Mouse (Mus musculus): ENCODE data around the gene Hist2h4. TPM values are rescaled to one million over a fixed set of nuclear protein-coding genes. Genes with fewer than 3 reads are reported as not detected.
"Not testable (repeated sequence)": the region's sequence is repeated elsewhere in the genome, so short reads cannot be mapped to it uniquely, and the experiment has no call there.

Gene Hist2h4
- polyA plus RNA-seq, 1 experiment from 2014 or later = 8.4 TPM

DNA sequence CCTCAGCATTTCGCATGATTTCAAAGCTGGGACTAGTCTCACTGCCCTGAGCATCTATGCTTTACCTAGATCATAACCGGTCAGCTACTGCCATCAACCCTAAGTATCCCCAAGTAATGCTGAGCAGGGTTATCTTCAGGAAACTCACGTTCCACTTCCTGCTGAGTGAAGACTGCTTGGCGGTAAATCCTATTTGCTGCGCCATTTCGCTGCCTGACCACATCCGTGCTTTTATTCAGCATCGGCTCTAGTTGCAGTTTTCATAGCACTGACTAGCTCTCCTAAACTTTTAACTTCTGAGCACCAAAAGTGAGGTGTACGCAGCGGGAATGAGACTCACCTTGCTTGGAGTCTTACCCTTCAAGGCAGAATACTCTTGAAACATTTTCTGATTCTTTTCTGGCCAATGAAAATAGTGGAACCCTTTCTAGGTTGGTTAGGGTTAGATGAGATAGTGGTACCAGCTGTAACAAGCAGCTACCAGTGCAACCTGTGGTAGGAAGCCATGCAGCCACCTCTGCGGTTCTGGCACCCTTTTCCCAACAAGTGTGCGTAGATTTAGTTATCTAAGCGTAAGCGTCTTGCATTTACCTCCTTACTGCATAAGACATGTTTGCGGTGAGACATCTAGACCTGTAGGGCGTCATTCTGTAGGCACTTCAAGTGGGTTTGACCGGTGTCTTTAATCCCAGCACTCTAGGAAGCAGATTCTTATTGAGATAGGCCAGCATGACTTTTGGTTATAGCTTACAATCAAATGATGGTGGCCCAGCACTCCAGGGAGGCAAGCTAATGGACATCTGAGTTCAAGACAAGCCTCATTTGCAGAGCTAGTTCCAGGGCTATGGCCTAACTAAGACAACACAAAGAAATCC is 10.7 kb upstream of the Hist2h4 start:
- Histone ChIP-seq H3K4me1 (replicated peaks; ENCODE audit: control insufficient read depth, insufficient read depth, low read length) (peaks cover 11% of the 10 kb centered on the region), H3K4me2 (ENCODE audit: low read length) (no peak overlapping the region), H3K27me3 (replicated peaks; ENCODE audit: control insufficient read depth, insufficient read depth, low read length) (no peaks in the 10 kb centered on the region), H3K9ac (replicated peaks; ENCODE audit: low read depth, low read length) (no peak overlapping the region), H3K9me3 (ENCODE audit: control insufficient read depth, low read length) (no peaks in the 10 kb centered on the region), H3K27ac (ENCODE audit: low read length) (no peak overlapping the region), H3K36me3 (ENCODE audit: control insufficient read depth, insufficient read depth) (no peaks in the 10 kb centered on the region), H3K4me3 (replicated peaks; ENCODE audit: low read length) (no peak overlapping the region)
- no peak for ATAC-seq
- 91% methylated on average over 17 of the region's 17 CpGs for WGBS

DNA sequence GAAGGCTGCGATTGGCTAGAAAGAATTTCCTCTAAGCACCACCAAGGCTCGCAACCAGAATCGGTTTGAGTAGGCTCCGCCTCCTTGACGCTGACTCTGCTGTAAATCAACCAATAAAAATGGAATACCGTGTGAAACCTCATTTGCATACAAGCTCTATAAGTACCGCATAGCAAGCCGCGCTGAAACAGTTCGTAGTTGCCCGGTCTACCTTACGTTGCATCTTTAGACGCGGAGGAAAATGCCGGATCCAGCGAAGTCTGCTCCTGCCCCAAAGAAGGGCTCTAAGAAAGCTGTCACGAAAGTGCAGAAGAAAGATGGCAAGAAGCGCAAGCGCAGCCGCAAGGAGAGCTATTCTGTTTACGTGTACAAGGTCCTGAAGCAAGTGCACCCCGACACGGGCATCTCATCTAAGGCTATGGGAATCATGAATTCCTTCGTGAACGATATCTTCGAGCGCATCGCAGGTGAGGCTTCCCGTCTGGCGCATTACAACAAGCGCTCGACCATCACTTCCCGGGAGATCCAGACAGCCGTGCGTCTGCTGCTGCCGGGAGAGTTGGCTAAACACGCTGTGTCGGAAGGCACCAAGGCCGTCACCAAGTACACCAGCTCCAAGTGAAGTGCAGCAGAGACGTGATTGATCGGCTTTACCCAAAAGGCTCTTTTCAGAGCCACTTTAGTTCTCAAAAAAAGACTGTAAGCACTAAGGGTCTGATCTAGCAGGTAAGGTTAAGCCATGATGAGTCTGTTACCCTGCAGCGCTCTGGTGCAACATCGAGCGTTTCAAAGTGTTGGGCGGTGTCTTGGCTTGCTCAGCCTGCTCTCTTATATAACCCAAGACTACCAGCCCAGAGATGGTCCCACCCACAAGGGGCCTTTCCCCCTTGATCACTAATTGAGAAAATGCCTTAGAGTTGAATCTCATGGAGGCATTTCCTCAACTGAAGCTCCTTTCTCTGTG is 6.7 kb upstream of the Hist2h4 start, which contains the start of gene Hist2h2bb:
Gene Hist2h2bb, plus strand, starts transcription at position 242 of the 964 bp plus-strand sequence.
- Histone ChIP-seq H3K4me3 (replicated peaks; ENCODE audit: low read length) (peak within 1 kb of the TSS; percentile 61), H3K9me3 (ENCODE audit: control insufficient read depth, low read length) (no peaks in the 10 kb centered on the region), H3K9ac (replicated peaks; ENCODE audit: low read depth, low read length) (peak within 1 kb of the TSS; percentile 78), H3K4me2 (ENCODE audit: low read length) (peak within 1 kb of the TSS; percentile 88), H3K4me1 (replicated peaks; ENCODE audit: control insufficient read depth, insufficient read depth, low read length) (peaks cover 10% of the 10 kb centered on the region), H3K27ac (ENCODE audit: low read length) (peak within 1 kb of the TSS; percentile 99), H3K36me3 (ENCODE audit: control insufficient read depth, insufficient read depth) (no peaks in the 10 kb centered on the region), H3K27me3 (replicated peaks; ENCODE audit: control insufficient read depth, insufficient read depth, low read length) (no peaks in the 10 kb centered on the region)
- peak; percentile 96 for ATAC-seq
- WGBS = under 1% methylated on average over 45 of the region's 45 CpGs

DNA sequence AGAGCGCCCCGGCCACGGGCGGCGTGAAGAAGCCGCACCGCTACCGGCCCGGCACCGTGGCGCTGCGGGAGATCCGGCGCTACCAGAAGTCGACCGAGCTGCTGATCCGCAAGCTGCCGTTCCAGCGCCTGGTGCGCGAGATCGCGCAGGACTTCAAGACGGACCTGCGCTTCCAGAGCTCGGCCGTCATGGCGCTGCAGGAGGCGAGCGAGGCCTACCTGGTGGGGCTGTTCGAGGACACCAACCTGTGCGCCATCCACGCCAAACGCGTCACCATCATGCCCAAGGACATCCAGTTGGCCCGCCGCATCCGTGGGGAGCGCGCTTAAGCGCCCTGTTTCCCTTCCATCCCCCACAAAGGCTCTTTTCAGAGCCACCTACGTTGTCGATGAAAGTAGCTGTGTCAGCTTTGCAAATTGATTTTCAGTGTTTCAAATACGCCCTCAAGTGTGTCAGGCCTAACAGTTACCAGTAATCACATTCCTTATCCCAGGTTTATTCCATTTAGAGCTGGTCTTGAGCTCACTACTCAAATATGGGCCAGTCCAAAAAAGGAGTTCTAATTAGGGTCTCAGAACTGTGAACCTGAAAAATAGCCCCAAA is 5.8 kb upstream of the Hist2h4 start:
- 0% methylated on average over 11 of the region's 44 CpGs for WGBS
- H3K27me3 ChIP-seq (replicated peaks; ENCODE audit: control insufficient read depth, insufficient read depth, low read length); H3K9me3 ChIP-seq (ENCODE audit: control insufficient read depth, low read length); H3K36me3 ChIP-seq (ENCODE audit: control insufficient read depth, insufficient read depth): not testable (repeated sequence)
- ATAC-seq = peak; percentile 18
- Histone ChIP-seq H3K4me3 (replicated peaks; ENCODE audit: low read length) (peak overlapping the region; percentile 61), H3K4me2 (ENCODE audit: low read length) (peak overlapping the region; percentile 75), H3K27ac (ENCODE audit: low read length) (peak overlapping the region; percentile 99), H3K9ac (replicated peaks; ENCODE audit: low read depth, low read length) (peak overlapping the region; percentile 60), H3K4me1 (replicated peaks; ENCODE audit: control insufficient read depth, insufficient read depth, low read length) (peaks cover 18% of the 10 kb centered on the region)

DNA sequence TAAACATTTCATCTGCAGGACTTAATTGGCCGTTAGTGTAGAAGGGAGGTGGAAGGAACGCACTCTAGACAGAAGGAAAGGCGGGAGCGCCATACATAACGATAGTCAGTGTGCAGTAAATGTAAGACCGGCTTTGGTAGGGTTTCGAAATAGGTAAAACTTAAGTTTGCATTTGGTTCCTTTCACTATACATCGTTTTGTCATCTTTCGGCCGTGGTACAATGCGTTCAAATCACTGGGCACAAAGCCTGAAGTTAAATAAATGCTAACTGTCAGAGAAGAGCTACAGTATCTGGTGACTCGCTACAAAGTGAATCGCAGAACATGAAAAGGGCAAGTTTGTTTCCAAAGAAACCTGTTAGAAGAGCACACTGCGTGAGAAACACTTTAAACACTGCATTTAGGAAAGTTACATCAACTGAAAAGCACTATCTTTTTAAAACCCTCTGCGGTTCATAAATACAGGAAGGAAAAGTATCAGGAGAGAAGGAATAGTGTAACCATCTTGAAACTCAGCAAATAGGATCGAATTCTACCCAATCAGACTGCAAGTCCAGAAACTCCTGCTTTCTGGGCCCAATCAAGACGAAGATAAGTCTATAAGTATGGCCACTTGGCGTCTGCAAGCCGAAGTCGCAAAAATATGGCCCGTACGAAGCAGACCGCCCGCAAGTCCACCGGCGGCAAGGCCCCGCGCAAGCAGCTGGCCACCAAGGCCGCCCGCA is 5.1 kb upstream of the Hist2h4 start, which contains the start of gene Hist2h3b:
Gene Hist2h3b, plus strand, starts transcription at position 604 of the 725 bp plus-strand sequence.
- H3K27ac ChIP-seq (ENCODE audit: low read length) = peak within 1 kb of the TSS; percentile 99
- H3K4me2 ChIP-seq (ENCODE audit: low read length) = peak within 1 kb of the TSS; percentile 88
- H3K27me3 ChIP-seq (replicated peaks; ENCODE audit: control insufficient read depth, insufficient read depth, low read length) = no peaks in the 10 kb centered on the region
- H3K4me1 ChIP-seq (replicated peaks; ENCODE audit: control insufficient read depth, insufficient read depth, low read length) = peaks cover 20% of the 10 kb centered on the region
- peak; percentile 63 for ATAC-seq
- H3K36me3 ChIP-seq (ENCODE audit: control insufficient read depth, insufficient read depth) = no peaks in the 10 kb centered on the region
- no peaks in the 10 kb centered on the region for H3K9me3 ChIP-seq (ENCODE audit: control insufficient read depth, low read length)
- H3K9ac ChIP-seq (replicated peaks; ENCODE audit: low read depth, low read length) = peak within 1 kb of the TSS; percentile 60
- H3K4me3 ChIP-seq (replicated peaks; ENCODE audit: low read length) = peak within 1 kb of the TSS; percentile 61
- WGBS = 12% methylated on average over 30 of the region's 30 CpGs

DNA sequence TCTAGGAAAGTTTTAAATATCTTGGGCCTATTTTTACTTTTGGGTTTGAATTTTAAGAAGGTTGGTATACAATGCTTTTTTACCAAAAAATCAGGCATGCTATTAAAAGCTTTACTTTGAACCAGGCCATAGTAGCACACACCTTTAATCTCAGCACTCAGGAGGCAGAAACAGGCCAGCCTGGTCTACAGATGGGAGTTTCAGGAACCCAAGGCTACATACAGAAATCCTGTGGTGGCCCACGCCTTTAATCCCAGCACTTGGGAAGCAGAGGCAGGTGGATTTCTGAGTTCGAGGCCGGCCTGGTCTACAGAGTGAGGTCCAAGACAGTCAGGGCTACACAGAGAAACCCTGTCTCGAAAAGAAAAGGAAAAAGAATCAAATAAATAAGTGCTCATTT is 4.4 kb upstream of the Hist2h4 start:
- no peak overlapping the region; the same call in 1 of the 2 replicates for H3K4me2 ChIP-seq (ENCODE audit: low read length)
- H3K4me1 ChIP-seq (replicated peaks; ENCODE audit: control insufficient read depth, insufficient read depth, low read length) = peaks cover 20% of the 10 kb centered on the region
- no peak for ATAC-seq
- H3K9ac ChIP-seq (replicated peaks; ENCODE audit: low read depth, low read length) = no peak overlapping the region
- WGBS = 68% methylated on average over 4 of the region's 4 CpGs
- H3K36me3 ChIP-seq (ENCODE audit: control insufficient read depth, insufficient read depth) = no peaks in the 10 kb centered on the region
- no peaks in the 10 kb centered on the region for H3K27me3 ChIP-seq (replicated peaks; ENCODE audit: control insufficient read depth, insufficient read depth, low read length)
- peak overlapping the region; percentile 82 for H3K27ac ChIP-seq (ENCODE audit: low read length)
- no peak overlapping the region for H3K4me3 ChIP-seq (replicated peaks; ENCODE audit: low read length)
- H3K9me3 ChIP-seq (ENCODE audit: control insufficient read depth, low read length) = no peaks in the 10 kb centered on the region

DNA sequence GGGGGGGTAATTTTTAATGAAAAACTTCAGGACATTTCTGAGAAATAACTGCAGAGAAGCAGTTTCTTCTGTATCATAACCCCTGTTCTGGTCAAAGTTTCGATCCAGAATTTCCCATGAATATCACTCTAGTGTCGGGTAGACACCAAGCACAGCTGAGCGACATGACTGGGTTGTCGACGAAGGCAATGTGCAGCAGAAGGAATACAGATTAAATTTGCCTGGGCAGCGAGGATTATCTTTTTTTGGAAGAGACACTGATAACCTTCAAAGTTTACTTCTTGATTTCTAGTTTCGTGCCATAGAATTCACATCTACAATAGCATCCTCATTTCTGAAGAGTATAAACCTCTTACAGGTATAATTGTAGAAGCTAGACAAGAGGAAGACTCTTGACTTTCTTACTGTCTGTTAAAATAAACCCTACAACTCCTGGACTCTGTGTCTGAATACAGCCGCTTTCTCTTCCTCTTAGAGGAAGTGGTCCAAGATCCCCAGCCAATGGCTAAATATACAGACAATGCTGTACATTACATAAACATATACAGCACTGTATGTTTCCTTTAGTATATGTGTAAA is 3.1 kb upstream of the Hist2h4 start:
- Histone ChIP-seq H3K9me3 (ENCODE audit: control insufficient read depth, low read length) (no peaks in the 10 kb centered on the region), H3K36me3 (ENCODE audit: control insufficient read depth, insufficient read depth) (no peaks in the 10 kb centered on the region), H3K4me3 (replicated peaks; ENCODE audit: low read length) (no peak overlapping the region), H3K9ac (replicated peaks; ENCODE audit: low read depth, low read length) (no peak overlapping the region), H3K4me1 (replicated peaks; ENCODE audit: control insufficient read depth, insufficient read depth, low read length) (peaks cover 27% of the 10 kb centered on the region), H3K4me2 (ENCODE audit: low read length) (no peak overlapping the region), H3K27me3 (replicated peaks; ENCODE audit: control insufficient read depth, insufficient read depth, low read length) (no peaks in the 10 kb centered on the region), H3K27ac (ENCODE audit: low read length) (no peak overlapping the region)
- ATAC-seq = no peak
- WGBS = 93% methylated on average over 8 of the region's 8 CpGs

DNA sequence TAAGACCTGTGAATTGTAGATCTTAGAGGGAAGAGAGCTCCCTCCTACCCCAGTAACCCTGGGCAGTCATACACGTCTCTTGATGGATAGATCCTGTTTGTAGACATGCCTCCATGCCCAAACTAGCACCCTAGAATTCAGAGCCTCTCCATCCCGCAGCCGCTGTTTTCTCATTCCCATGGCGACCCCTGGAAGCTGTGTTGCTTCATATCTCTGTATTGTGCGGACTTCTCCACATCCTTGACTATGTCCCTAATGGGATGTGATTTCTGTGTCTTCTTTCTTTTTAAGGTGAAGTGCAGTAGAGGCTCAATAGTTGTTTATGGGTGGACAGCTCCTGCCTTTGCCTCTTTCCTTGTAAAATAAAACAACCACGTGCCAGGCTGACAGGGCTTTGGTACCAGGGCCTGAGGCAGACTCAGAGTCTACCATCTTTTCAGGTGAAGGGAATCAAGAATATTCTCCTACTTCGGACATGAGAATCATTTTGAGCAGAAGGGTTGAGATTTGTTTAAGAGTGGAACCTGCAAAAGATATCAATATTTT is 1.4 kb upstream of the Hist2h4 start:
- H3K9me3 ChIP-seq (ENCODE audit: control insufficient read depth, low read length) = no peaks in the 10 kb centered on the region
- H3K36me3 ChIP-seq (ENCODE audit: control insufficient read depth, insufficient read depth) = no peaks in the 10 kb centered on the region
- no peak for ATAC-seq
- H3K27ac ChIP-seq (ENCODE audit: low read length) = peak overlapping the region; percentile 98
- peaks cover 27% of the 10 kb centered on the region for H3K4me1 ChIP-seq (replicated peaks; ENCODE audit: control insufficient read depth, insufficient read depth, low read length)
- H3K27me3 ChIP-seq (replicated peaks; ENCODE audit: control insufficient read depth, insufficient read depth, low read length) = no peaks in the 10 kb centered on the region
- H3K9ac ChIP-seq (replicated peaks; ENCODE audit: low read depth, low read length) = no peak overlapping the region
- WGBS = 61% methylated on average over 7 of the region's 7 CpGs
- H3K4me3 ChIP-seq (replicated peaks; ENCODE audit: low read length) = no peak overlapping the region; the same call in 1 of the 2 replicates
- peak overlapping the region; percentile 85 for H3K4me2 ChIP-seq (ENCODE audit: low read length)

Data from forebrain, embryonic 16.5 days (tissue).